8 mouse cellular contexts compared by ENCODE assay signal in genomic region chr12:91877646-91878045, GRCm38 (mm10). TPM values are rescaled to one million over a fixed set of nuclear protein-coding genes. Genes with fewer than 3 reads are reported as not detected.
A peak's percentile ranks its signal among the peaks of the same experiment; 100 is the strongest.
DNase-seq lines count a peak whose midpoint lies in the region; ATAC-seq lines count a peak whose summit lies in the region.

No protein-coding gene starts in this region.

- H3K4me3 ChIP-seq in embryonic facial prominence, embryonic 10.5 days = no peak overlapping the region
- H3K4me3 ChIP-seq in intestine, embryonic 16.5 days (ENCODE audit: low read length) = no peak overlapping the region

- 41% methylated on average over 5 of the region's 5 CpGs for WGBS in embryonic facial prominence, embryonic 10.5 days
- 32% methylated on average over 5 of the region's 5 CpGs for WGBS in intestine, embryonic 16.5 days

- peaks cover 21% of the 10 kb centered on the region for H3K4me1 ChIP-seq in embryonic facial prominence, embryonic 10.5 days
- peaks cover 5% of the 10 kb centered on the region; the same call in 1 of the 2 replicates for H3K4me1 ChIP-seq in intestine, embryonic 16.5 days (ENCODE audit: control insufficient read depth, insufficient read depth, low read length)

- H3K27ac ChIP-seq in embryonic facial prominence, embryonic 10.5 days (replicated peaks) = no peak overlapping the region
- no peak overlapping the region for H3K27ac ChIP-seq in intestine, embryonic 16.5 days (ENCODE audit: low read length)

- H3K27me3 ChIP-seq in embryonic facial prominence, embryonic 10.5 days (replicated peaks; ENCODE audit: low read depth, poor library complexity, severe bottlenecking) = no peaks in the 10 kb centered on the region
- no peaks in the 10 kb centered on the region for H3K27me3 ChIP-seq in intestine, embryonic 16.5 days (replicated peaks; ENCODE audit: control insufficient read depth, insufficient read depth, low read length)
- H3K27me3 ChIP-seq in splenic B cell, adult 2 months (ENCODE audit: control insufficient read depth, insufficient read depth, low read length, poor library complexity, severe bottlenecking) = no peaks in the 10 kb centered on the region

- ATAC-seq in intestine, embryonic 16.5 days = peak; percentile 44; the same call in 1 of the 2 replicates

- no peak overlapping the region for H3K9ac ChIP-seq in intestine, embryonic 16.5 days (ENCODE audit: low read depth, low read length)

- no peak overlapping the region for H3K4me2 ChIP-seq in intestine, embryonic 16.5 days (ENCODE audit: low read depth, low read length)

- peak; percentile 35 to 41 for DNase-seq in frontal cortex, postnatal 36 days (ENCODE audit: low spot score in 2 of 2)
- no peak for DNase-seq in frontal cortex, postnatal 25 days (ENCODE audit: low spot score in 2 of 2)
- peak; percentile 33 for DNase-seq in urinary bladder, postnatal 25 days (ENCODE audit: low spot score)
- DNase-seq in urinary bladder, postnatal 10 days (ENCODE audit: low spot score) = no peak
- DNase-seq in embryonic facial prominence, embryonic 10.5 days (ENCODE audit: low spot score) = peak; percentile 45
- DNase-seq in lung, postnatal 14 days = peak; percentile 57
- peak; percentile 59 for DNase-seq in splenic B cell, adult 2 months (ENCODE audit: low read depth, low spot score)

- no peaks in the 10 kb centered on the region for H3K9me3 ChIP-seq in embryonic facial prominence, embryonic 10.5 days
- H3K9me3 ChIP-seq in intestine, embryonic 16.5 days (ENCODE audit: control insufficient read depth, low read length) = no peaks in the 10 kb centered on the region

- no peaks in the 10 kb centered on the region for H3K36me3 ChIP-seq in embryonic facial prominence, embryonic 10.5 days (replicated peaks)
- no peaks in the 10 kb centered on the region for H3K36me3 ChIP-seq in intestine, embryonic 16.5 days (ENCODE audit: control insufficient read depth, insufficient read depth, low read length)
- H3K36me3 ChIP-seq in splenic B cell, adult 2 months (ENCODE audit: control insufficient read depth, insufficient read depth, low read length, poor library complexity, severe bottlenecking) = no peaks in the 10 kb centered on the region

RNA-seq across cellular contexts. Expression of gene Sel1l, which starts 28.7 kb away (rescaled TPM):
- 56.3 TPM in 2 replicates for polyA plus RNA-seq in embryonic facial prominence, embryonic 10.5 days (2016; fragmentation: Nextera tagmentation; extraction: Ambion mirVana)
- polyA plus RNA-seq in intestine, embryonic 16.5 days (2015; fragmentation: Nextera tagmentation; extraction: Ambion mirVana) = 85.4 and 99.2 TPM in 2 replicates

Comparison
In these comparisons a context has a peak if more than half of its experiments do, and no peak if none do; other contexts are left out.
1. DNase-seq: peak in frontal cortex, postnatal 36 days (2 of 2), urinary bladder, postnatal 25 days (single experiment), embryonic facial prominence, embryonic 10.5 days (single experiment), lung, postnatal 14 days (single experiment) and splenic B cell, adult 2 months (single experiment); none in frontal cortex, postnatal 25 days (0 of 2) and urinary bladder, postnatal 10 days (single experiment).